Mouse (Mus musculus): ENCODE measurements around the gene Tspan5. TPM values are rescaled to one million over a fixed set of nuclear protein-coding genes. Genes with fewer than 3 reads are reported as not detected.

The Tspan5 gene
- total and polyA plus RNA-seq, 3 experiments: 28.1 to 35.1 TPM; not detected in 1

DNA sequence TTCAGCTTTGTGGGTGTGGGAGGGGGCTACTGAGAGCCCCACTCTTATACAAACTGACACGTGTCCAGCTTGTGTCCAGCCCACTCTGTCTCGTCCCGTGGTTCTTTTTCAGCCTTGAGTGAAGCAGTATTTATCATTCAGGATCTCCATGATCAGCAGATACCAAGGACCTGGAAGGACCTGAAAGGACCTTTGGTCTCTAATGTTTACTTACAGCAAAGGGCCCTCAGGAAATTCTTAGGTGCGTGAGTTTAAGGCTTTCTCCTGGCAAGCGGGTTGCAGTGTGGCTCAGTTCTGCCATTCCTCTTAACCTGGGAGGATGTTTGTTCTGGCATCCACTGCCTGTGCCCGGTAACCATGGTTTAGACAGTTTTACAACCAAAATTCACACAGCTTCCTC, 97.7 kb downstream of the Tspan5 start:
- H3K79me2 ChIP-seq (ENCODE audit: control insufficient read depth, insufficient read depth, low read length, poor library complexity): no peaks in the 10 kb centered on the region
- no peaks in the 10 kb centered on the region for H3K27me3 ChIP-seq (ENCODE audit: control insufficient read depth in 1 of 2, insufficient read depth in 2 of 2, low read length in 2 of 2)
- no peaks in the 10 kb centered on the region for H3K4me1 ChIP-seq (ENCODE audit: control insufficient read depth in 1 of 2, insufficient read depth in 2 of 2, low read length in 2 of 2)
- no peak overlapping the region for H3K4me3 ChIP-seq (ENCODE audit: control insufficient read depth in 1 of 2, insufficient read depth in 1 of 2, low read depth in 2 of 2, low read length in 2 of 2)
- DNase-seq (ENCODE audit: low read depth, low spot score): no peak
- no peak overlapping the region for H3K9ac ChIP-seq (ENCODE audit: control insufficient read depth, low read depth, low read length, poor library complexity, severe bottlenecking)
- TF ChIP-seq KAT2A (conservative IDR thresholded peaks at IDR 0.05; ENCODE audit: low read depth, low read length) (no peak), ELF1 (IDR thresholded peaks at IDR 0.05; ENCODE audit: low read depth, low read length) (no peak), BHLHE40 (IDR thresholded peaks at IDR 0.05; ENCODE audit: borderline replicate concordance, low read depth, low read length) (no peak)
- H3K27ac ChIP-seq (ENCODE audit: control insufficient read depth, low read depth, low read length): no peak overlapping the region
- H3K36me3 ChIP-seq (ENCODE audit: control insufficient read depth in 1 of 2, insufficient read depth in 2 of 2, low read length in 2 of 2): no peaks in the 10 kb centered on the region
- H3K9me3 ChIP-seq (replicated peaks; ENCODE audit: insufficient read depth, low read length): no peaks in the 10 kb centered on the region

DNA sequence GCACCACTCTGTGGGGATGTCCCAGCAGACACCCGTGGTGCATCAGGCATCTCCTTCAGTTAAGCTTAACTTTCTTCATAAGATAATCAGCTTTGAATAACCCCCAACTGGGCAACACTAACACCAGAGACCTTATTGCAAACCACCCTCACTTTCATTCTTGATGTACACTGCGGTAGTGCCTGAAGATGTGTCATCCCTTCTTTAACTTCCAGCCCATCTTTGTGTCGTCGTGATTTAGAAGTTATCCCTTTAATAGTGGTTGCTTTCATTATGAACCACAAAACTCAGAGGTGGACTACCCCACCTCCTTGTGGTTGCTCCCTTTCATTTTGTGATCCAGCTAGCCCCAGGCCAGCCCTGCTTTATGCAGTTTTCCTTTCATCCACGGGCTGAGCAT, 99.3 kb downstream of the Tspan5 start:
- DNase-seq (ENCODE audit: low read depth, low spot score): no peak
- H3K9me3 ChIP-seq (replicated peaks; ENCODE audit: insufficient read depth, low read length): no peaks in the 10 kb centered on the region
- H3K4me3 ChIP-seq (ENCODE audit: control insufficient read depth in 1 of 2, insufficient read depth in 1 of 2, low read depth in 2 of 2, low read length in 2 of 2): no peak overlapping the region
- no peak overlapping the region for H3K9ac ChIP-seq (ENCODE audit: control insufficient read depth, low read depth, low read length, poor library complexity, severe bottlenecking)
- H3K36me3 ChIP-seq (ENCODE audit: control insufficient read depth in 1 of 2, insufficient read depth in 2 of 2, low read length in 2 of 2): no peaks in the 10 kb centered on the region
- no peak overlapping the region for H3K27ac ChIP-seq (ENCODE audit: control insufficient read depth, low read depth, low read length)
- no peaks in the 10 kb centered on the region for H3K79me2 ChIP-seq (ENCODE audit: control insufficient read depth, insufficient read depth, low read length, poor library complexity)
- no peaks in the 10 kb centered on the region for H3K27me3 ChIP-seq (ENCODE audit: control insufficient read depth in 1 of 2, insufficient read depth in 2 of 2, low read length in 2 of 2)
- H3K4me1 ChIP-seq (ENCODE audit: control insufficient read depth in 1 of 2, insufficient read depth in 2 of 2, low read length in 2 of 2): no peaks in the 10 kb centered on the region
- no peak for TF ChIP-seq KAT2A (conservative IDR thresholded peaks at IDR 0.05; ENCODE audit: low read depth, low read length)
- TF ChIP-seq MAFK (IDR thresholded peaks at IDR 0.05; ENCODE audit: borderline replicate concordance, low read depth, low read length): no peak
- no peak for TF ChIP-seq TBP (IDR thresholded peaks at IDR 0.05; ENCODE audit: low read depth, low read length)
- TF ChIP-seq SMC3 (IDR thresholded peaks at IDR 0.05; ENCODE audit: low read depth, low read length): no peak
- no peak for TF ChIP-seq POLR2A (IDR thresholded peaks at IDR 0.05; ENCODE audit: control insufficient read depth in 1 of 2, insufficient read depth in 1 of 2, low read depth in 1 of 2, low read length in 2 of 2, poor library complexity in 1 of 2)

DNA sequence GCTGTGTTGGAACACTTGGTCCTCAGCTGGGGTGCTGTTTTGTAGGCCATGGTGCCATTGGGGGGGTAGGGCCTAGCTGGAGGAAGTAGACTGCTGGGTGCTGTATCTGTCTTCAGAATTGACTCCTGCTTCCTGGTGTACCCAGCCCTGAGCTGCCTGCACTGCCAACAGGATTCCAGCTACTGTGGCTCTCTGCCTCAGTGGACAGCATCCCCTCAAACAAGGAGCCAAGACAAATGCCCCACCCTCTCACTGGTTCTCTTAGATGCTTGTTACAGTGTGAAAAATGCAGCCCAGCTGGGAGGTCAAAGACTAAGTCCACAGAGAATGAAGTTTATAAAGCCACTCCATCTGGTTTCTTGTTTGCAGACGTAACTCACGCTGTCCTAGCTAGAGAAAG, 101.2 kb downstream of the Tspan5 start:
- Histone ChIP-seq H3K79me2 (ENCODE audit: control insufficient read depth, insufficient read depth, low read length, poor library complexity) (no peaks in the 10 kb centered on the region; the same call in 1 of the 2 replicates), H3K9ac (ENCODE audit: control insufficient read depth, low read depth, low read length, poor library complexity, severe bottlenecking) (no peak overlapping the region)

More for the DNA sequence above, 101.2 kb downstream of the Tspan5 start:
- Histone ChIP-seq H3K36me3 (ENCODE audit: control insufficient read depth in 1 of 2, insufficient read depth in 2 of 2, low read length in 2 of 2) (no peaks in the 10 kb centered on the region), H3K27me3 (ENCODE audit: control insufficient read depth in 1 of 2, insufficient read depth in 2 of 2, low read length in 2 of 2) (no peaks in the 10 kb centered on the region), H3K9me3 (replicated peaks; ENCODE audit: insufficient read depth, low read length) (no peaks in the 10 kb centered on the region), H3K4me1 (ENCODE audit: control insufficient read depth in 1 of 2, insufficient read depth in 2 of 2, low read length in 2 of 2) (no peaks in the 10 kb centered on the region), H3K27ac (ENCODE audit: control insufficient read depth, low read depth, low read length) (no peak overlapping the region), H3K4me3 (ENCODE audit: control insufficient read depth in 1 of 2, insufficient read depth in 1 of 2, low read depth in 2 of 2, low read length in 2 of 2) (no peak overlapping the region)
- no peak for TF ChIP-seq UBTF (IDR thresholded peaks at IDR 0.05; ENCODE audit: borderline replicate concordance, insufficient read depth, low read depth, low read length)
- TF ChIP-seq ZC3H11A (IDR thresholded peaks at IDR 0.05; ENCODE audit: low read depth, low read length): no peak
- no peak for TF ChIP-seq SMC3 (IDR thresholded peaks at IDR 0.05; ENCODE audit: low read depth, low read length)
- TF ChIP-seq ZMIZ1 (IDR thresholded peaks at IDR 0.05; ENCODE audit: low read depth, low read length): no peak
- TF ChIP-seq NELFE (IDR thresholded peaks at IDR 0.05; ENCODE audit: low read depth, low read length): no peak
- TF ChIP-seq POLR2AphosphoS5 (IDR thresholded peaks at IDR 0.05; ENCODE audit: borderline replicate concordance, low read depth, low read length): no peak
- no peak for TF ChIP-seq BHLHE40 (IDR thresholded peaks at IDR 0.05; ENCODE audit: borderline replicate concordance, low read depth, low read length)
- no peak for TF ChIP-seq CTCF (IDR thresholded peaks at IDR 0.05 in 2 of 3, conservative IDR thresholded peaks at IDR 0.05 in 1 of 3; ENCODE audit: control insufficient read depth in 1 of 3, insufficient read depth in 1 of 3, low read depth in 2 of 3, low read length in 3 of 3, poor library complexity in 1 of 3, severe bottlenecking in 1 of 3)
- TF ChIP-seq TBP (IDR thresholded peaks at IDR 0.05; ENCODE audit: low read depth, low read length): no peak
- TF ChIP-seq USF1 (IDR thresholded peaks at IDR 0.05; ENCODE audit: low read depth, low read length): no peak
- DNase-seq (ENCODE audit: low read depth, low spot score): no peak

Data from MEL (cell line).